Mouse (Mus musculus): ENCODE measurements around the gene Ccdc8.

GRCm38 (mm10) chr7:16944808-16945315 is 47.6 kb upstream of the Ccdc8 start:
- TF ChIP-seq MAX (IDR thresholded peaks at IDR 0.05; ENCODE audit: low read depth): no peak
- TF ChIP-seq MYOG (IDR thresholded peaks at IDR 0.05; ENCODE audit: control insufficient read depth in 1 of 3, insufficient read depth in 1 of 3, insufficient read length in 2 of 3, low read depth in 2 of 3): no peak
- no peak for TF ChIP-seq POLR2AphosphoS2 (IDR thresholded peaks at IDR 0.05; ENCODE audit: insufficient read length, low read depth)
- no peak for TF ChIP-seq TCF12 (IDR thresholded peaks at IDR 0.05; ENCODE audit: insufficient read depth, poor library complexity, severe bottlenecking)
- no peak for TF ChIP-seq POLR2A (IDR thresholded peaks at IDR 0.05; ENCODE audit: insufficient read length, low read depth)
- no peak for TF ChIP-seq E2F4 (IDR thresholded peaks at IDR 0.05; ENCODE audit: insufficient read depth)
- TF ChIP-seq MYOD1 (IDR thresholded peaks at IDR 0.05; ENCODE audit: control insufficient read depth in 1 of 3, insufficient read length in 2 of 3, low read depth in 2 of 3): no peak
- no peak for TF ChIP-seq USF1 (IDR thresholded peaks at IDR 0.05; ENCODE audit: low read depth)
- no peak for TF ChIP-seq CEBPB (IDR thresholded peaks at IDR 0.05; ENCODE audit: insufficient read depth, poor library complexity, severe bottlenecking)
- TF ChIP-seq TCF3 (IDR thresholded peaks at IDR 0.05; ENCODE audit: insufficient read length, low read depth): no peak
- TF ChIP-seq SRF (IDR thresholded peaks at IDR 0.05; ENCODE audit: control insufficient read depth, insufficient read length, low read depth): no peak

Measured in myocyte (in vitro differentiated cells).